ENCODE assay signal across 21 mouse cellular contexts in the genomic region with DNA sequence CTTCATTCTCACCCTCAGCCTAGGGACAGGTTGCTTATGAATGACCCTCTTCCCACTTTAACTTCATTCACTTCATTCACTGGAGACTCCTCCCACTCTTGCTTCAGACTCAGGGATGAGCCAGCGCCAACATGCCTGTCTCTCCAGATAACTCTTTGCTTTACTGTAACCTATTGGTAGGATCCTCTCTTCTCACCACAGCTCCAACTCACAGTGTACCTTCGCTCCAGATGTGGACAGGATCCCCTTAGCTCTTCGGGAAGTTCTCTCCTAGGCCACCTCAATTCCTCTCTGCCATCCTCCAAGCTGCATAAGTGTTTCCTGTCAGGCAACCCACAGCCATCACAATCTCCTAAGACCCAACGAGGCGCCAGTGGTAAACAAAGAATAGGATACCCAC.
"Had no signal": no experiment of that assay in that cellular context is flagged by ENCODE, and none has a peak within 500 bp of the region (broad histone marks: within the 10 kb centered on the region; RNA-seq: fewer than 3 reads in every experiment).

No protein-coding gene starts in this region.

- DNase-seq: kidney, adult 11 months; kidney, adult 8-10 months; kidney, postnatal 10 days; kidney, postnatal 36 days; left cerebral cortex, postnatal 4 days; liver; liver, embryonic 13.5 days; lung, embryonic 14.5 days; right cerebral cortex, adult 18-20 months; right cerebral cortex, postnatal 14 days; right cerebral cortex, postnatal 4 days; thymus, adult 18-20 months; thymus, postnatal 36 days had no signal

- H3K9me3 ChIP-seq: kidney, embryonic 15.5 days; limb, embryonic 13.5 days; liver, embryonic 13.5 days; midbrain, embryonic 15.5 days had no signal

- H3K9ac ChIP-seq: kidney, embryonic 15.5 days; limb, embryonic 13.5 days; liver, embryonic 13.5 days; lung, embryonic 14.5 days; midbrain, embryonic 15.5 days had no signal

- H3K36me3 ChIP-seq: kidney, embryonic 15.5 days; limb, embryonic 13.5 days; liver, embryonic 13.5 days; midbrain, embryonic 15.5 days had no signal

- H3K4me2 ChIP-seq: kidney, embryonic 15.5 days; limb, embryonic 13.5 days; liver, embryonic 13.5 days; lung, embryonic 14.5 days; midbrain, embryonic 15.5 days had no signal

- H3K27ac ChIP-seq: kidney, embryonic 15.5 days; limb, embryonic 13.5 days; liver, embryonic 13.5 days; macrophage; midbrain, embryonic 15.5 days; stomach, postnatal 0 days had no signal

- ATAC-seq: inflammation-experienced regulatory T-cells, adult 6 months; lung, postnatal 0 days; midbrain, embryonic 15.5 days had no signal

- H3K4me3 ChIP-seq: kidney, embryonic 15.5 days; limb, embryonic 13.5 days; liver, embryonic 13.5 days; midbrain, embryonic 15.5 days; myocyte had no signal

- H3K27me3 ChIP-seq: kidney, embryonic 15.5 days; limb, embryonic 13.5 days; midbrain, embryonic 15.5 days had no signal
